In genomic region chr7:24598121-24598520, GRCm38 (mm10) we compare ENCODE assay signal across 36 mouse cellular contexts. TPM values are rescaled to one million over a fixed set of nuclear protein-coding genes. Genes with fewer than 3 reads are reported as not detected.
"Had no signal": no experiment of that assay in that cellular context is flagged by ENCODE, and none has a peak within 500 bp of the region (broad histone marks: within the 10 kb centered on the region; RNA-seq: fewer than 3 reads in every experiment).

No protein-coding gene starts in this region.

- H3K4me2 ChIP-seq: embryonic facial prominence, embryonic 12.5 days; embryonic facial prominence, embryonic 13.5 days; embryonic facial prominence, embryonic 15.5 days; forebrain, embryonic 12.5 days; forebrain, embryonic 13.5 days; forebrain, embryonic 15.5 days had no signal

- H3K4me3 ChIP-seq: embryonic facial prominence, embryonic 10.5 days; embryonic facial prominence, embryonic 12.5 days; embryonic facial prominence, embryonic 13.5 days; embryonic facial prominence, embryonic 15.5 days; erythroblast, embryonic 14.5 days; forebrain, embryonic 10.5 days; forebrain, embryonic 12.5 days; forebrain, embryonic 13.5 days; forebrain, embryonic 15.5 days; gastrocnemius, adult 2 months had no signal

- H3K27me3 ChIP-seq: forebrain, embryonic 15.5 days had no signal

- DNase-seq: cerebellum, adult 18-20 months; cerebellum, adult 2 months; cerebellum, adult 8-10 months; cerebellum, adult 9-10 months; cerebellum, adult 9-11 months; cerebellum, postnatal 10 days; cerebellum, postnatal 14 days; cerebellum, postnatal 25 days; cerebellum, postnatal 36 days; embryo, embryonic 11 days; forebrain, postnatal 0 days; gastrocnemius, adult 2 months; gastrocnemius, postnatal 10 days; gastrocnemius, postnatal 14 days; gastrocnemius, postnatal 25 days; gastrocnemius, postnatal 36 days; heart, adult 11 months had no signal

- H3K36me3 ChIP-seq: embryonic facial prominence, embryonic 10.5 days; embryonic facial prominence, embryonic 15.5 days; forebrain, embryonic 10.5 days; forebrain, embryonic 12.5 days; forebrain, embryonic 15.5 days had no signal

- H3K9me3 ChIP-seq: embryonic facial prominence, embryonic 10.5 days; embryonic facial prominence, embryonic 12.5 days; embryonic facial prominence, embryonic 13.5 days; embryonic facial prominence, embryonic 15.5 days; forebrain, embryonic 10.5 days; forebrain, embryonic 12.5 days; forebrain, embryonic 13.5 days; forebrain, embryonic 15.5 days had no signal

- H3K27ac ChIP-seq: embryonic facial prominence, embryonic 10.5 days; embryonic facial prominence, embryonic 12.5 days; embryonic facial prominence, embryonic 13.5 days; embryonic facial prominence, embryonic 15.5 days; forebrain, embryonic 10.5 days; forebrain, embryonic 12.5 days; forebrain, embryonic 13.5 days; forebrain, embryonic 15.5 days; gastrocnemius, adult 2 months had no signal

- ATAC-seq: forebrain, embryonic 13.5 days; forebrain, embryonic 14.5 days; forebrain, embryonic 15.5 days; forebrain, embryonic 16.5 days; forebrain, postnatal 0 days had no signal

- H3K9ac ChIP-seq: embryonic facial prominence, embryonic 12.5 days; embryonic facial prominence, embryonic 13.5 days; embryonic facial prominence, embryonic 15.5 days; forebrain, embryonic 12.5 days; forebrain, embryonic 13.5 days; forebrain, embryonic 15.5 days; forebrain, postnatal 0 days had no signal

RNA-seq across cellular contexts. Expression of gene Zfp575, which starts 10.7 kb away (rescaled TPM):
- total RNA-seq: common myeloid progenitor, adult 5-6 weeks had no signal

RNA-seq across cellular contexts. Expression of gene Phldb3, which starts 12.4 kb away (rescaled TPM):
- total RNA-seq: forebrain, postnatal 0 days had no signal
- polyA plus RNA-seq: embryonic facial prominence, embryonic 10.5 days; forebrain, embryonic 10.5 days; forebrain, embryonic 11.5 days; forebrain, embryonic 12.5 days; forebrain, embryonic 13.5 days; forebrain, embryonic 14.5 days; forebrain, embryonic 15.5 days; forebrain, embryonic 16.5 days; forebrain, postnatal 0 days had no signal

RNA-seq across cellular contexts. Expression of gene Lypd3, which starts 38.2 kb away (rescaled TPM):
- total RNA-seq: common myeloid progenitor, adult 5-6 weeks; gastrocnemius, adult 18-20 months; gastrocnemius, adult 2 months; gastrocnemius, adult 8-10 months; gastrocnemius, postnatal 10 days; gastrocnemius, postnatal 14 days; gastrocnemius, postnatal 25 days; gastrocnemius, postnatal 36 days; gastrocnemius, postnatal 4 days; granulocyte monocyte progenitor cell, adult 5-6 weeks had no signal
- polyA plus RNA-seq: cortical plate, adult 2 months; erythroblast, embryonic 14.5 days; forebrain, embryonic 13.5 days; frontal cortex, adult 2 months had no signal
